Mouse (Mus musculus) lung, postnatal 0 days (tissue): ENCODE measurements at regions not wholly inside any gene's neighbourhood (a gene's known extent, or its start where the extent isn't known, plus 50 kb on each side); places are given as distances from the start of the nearest gene placed in this dataset.

ENCODE experiments used
- ATAC-seq: fragments of 200-750 bp; cut with Nextera tagmentation; 2 replicates; pipeline ENCODE4 v1.8.0; 2017; ENCODE audit warnings: moderate library complexity
- DNase-seq: peaks from one replicate; pipeline ENCODE4 v3.0.0-alpha.2; 2016; ENCODE audit warnings: low spot score
- H3K27ac ChIP-seq: fragments of 300-500 bp; sonication (generic); 2 replicates; pipeline ENCODE4 v1.5.1; 2014; ENCODE audit warnings: antibody characterized with exemption, mild to moderate bottlenecking, low read length, mixed read lengths
- H3K27me3 ChIP-seq: fragments of 300-500 bp; sonication (generic); replicated peaks from 2 replicates; pipeline ENCODE4 v1.6.1; 2014; ENCODE audit warnings: low read length, mixed read lengths; ENCODE audit not compliant: insufficient read depth
- H3K36me3 ChIP-seq: fragments of 300-500 bp; sonication (generic); 2 replicates; pipeline ENCODE4 v1.6.1; 2014; ENCODE audit warnings: low read length, mixed read lengths; ENCODE audit not compliant: insufficient read depth
- H3K4me1 ChIP-seq: fragments of 300-500 bp; sonication (generic); 2 replicates; pipeline ENCODE4 v1.6.1; 2014; ENCODE audit warnings: antibody characterized with exemption, low read depth, low read length, mixed read lengths; ENCODE audit not compliant: insufficient read depth
- H3K4me2 ChIP-seq: fragments of 300-500 bp; sonication (generic); replicated peaks from 2 replicates; pipeline ENCODE4 v1.6.1; 2014; ENCODE audit warnings: low read depth, mild to moderate bottlenecking, low read length, moderate library complexity, mixed read lengths
- H3K4me3 ChIP-seq: fragments of 300-500 bp; sonication (generic); 2 replicates; pipeline ENCODE4 v1.5.1; 2014; ENCODE audit warnings: low read depth, low read length
- H3K9ac ChIP-seq: fragments of 300-500 bp; sonication (generic); replicated peaks from 2 replicates; pipeline ENCODE4 v1.6.1; 2014; ENCODE audit warnings: low read depth, mild to moderate bottlenecking
- H3K9me3 ChIP-seq: fragments of 300-500 bp; sonication (generic); 2 replicates; pipeline ENCODE4 v1.6.1; 2016; ENCODE audit warnings: low read length, mixed read lengths
- CTCF ChIP-seq: IDR thresholded peaks from 2 replicates; pipeline ENCODE4 v1.5.1; 2016; ENCODE audit warnings: antibody characterized with exemption, mild to moderate bottlenecking
- EP300 ChIP-seq: IDR thresholded peaks from 2 replicates; pipeline ENCODE4 v1.6.1; 2016; ENCODE audit warnings: antibody characterized with exemption, mild to moderate bottlenecking, control low read depth
- WGBS: fragments of 180-500 bp; shearing (Covaris S2); extraction: QIAGEN DNeasy Blood & Tissue Kit; methylation state at CpG from one replicate; pipeline ENCODE4 v1.1.7; 2014; 5-methylcytosine and 5-hydroxymethylcytosine counted together

GRCm38 (mm10) chr14:105501792-105502632, 243.6 kb downstream of the Ndfip2 start:
- Histone ChIP-seq H3K9ac (no peak overlapping the region), H3K27ac (no peak overlapping the region), H3K4me2 (peak overlapping the region; percentile 25), H3K36me3 (no peaks in the 10 kb centered on the region), H3K4me3 (no peak overlapping the region), H3K27me3 (no peaks in the 10 kb centered on the region), H3K4me1 (peaks cover 7% of the 10 kb centered on the region), H3K9me3 (no peaks in the 10 kb centered on the region)
- TF ChIP-seq EP300 = peak; percentile 45; the same call in 1 of the 2 replicates
- no peak for TF ChIP-seq CTCF
- 16% methylated on average over 21 of the region's 21 CpGs for WGBS
- ATAC-seq = peak; percentile 81
- DNase-seq = peak; percentile 67

- ATAC-seq = no peak
- H3K9me3 ChIP-seq = no peaks in the 10 kb centered on the region
- no peak overlapping the region for H3K9ac ChIP-seq
- no peak overlapping the region for H3K4me2 ChIP-seq
- DNase-seq = no peak
- no peaks in the 10 kb centered on the region for H3K27me3 ChIP-seq
- no peak for TF ChIP-seq CTCF
- TF ChIP-seq EP300 = no peak
- no peaks in the 10 kb centered on the region for H3K36me3 ChIP-seq
- no peak overlapping the region for H3K27ac ChIP-seq
- 45% methylated on average over 21 of the region's 21 CpGs for WGBS
- H3K4me1 ChIP-seq = peaks cover 7% of the 10 kb centered on the region
- H3K4me3 ChIP-seq = no peak overlapping the region
These were observed 242.8 kb downstream of the Ndfip2 start for GRCm38 (mm10) chr14:105500966-105501741.

- H3K36me3 ChIP-seq = no peaks in the 10 kb centered on the region
- WGBS = 17% methylated on average over 15 of the region's 15 CpGs
- no peaks in the 10 kb centered on the region for H3K27me3 ChIP-seq
- 0 out of 2 replicates have a peak, but pooled peaks have one; percentile 20 for TF ChIP-seq EP300
- TF ChIP-seq CTCF = no peak
- peak overlapping the region; percentile 3; the same call in 1 of the 2 replicates for H3K4me3 ChIP-seq
- H3K4me2 ChIP-seq = peak overlapping the region; percentile 46
- H3K27ac ChIP-seq = no peak overlapping the region
- ATAC-seq (peak; percentile 15; the same call in 1 of the 2 replicates), DNase-seq (peak; percentile 44)
- H3K9me3 ChIP-seq = no peaks in the 10 kb centered on the region
- H3K4me1 ChIP-seq = peaks cover 7% of the 10 kb centered on the region
- no peak overlapping the region for H3K9ac ChIP-seq
These were observed 241.0 kb downstream of the Ndfip2 start for GRCm38 (mm10) chr14:105499319-105499895.

- no peak overlapping the region for H3K4me3 ChIP-seq
- no peak overlapping the region for H3K4me2 ChIP-seq
- DNase-seq (no peak), ATAC-seq (no peak)
- H3K36me3 ChIP-seq = no peaks in the 10 kb centered on the region
- H3K9ac ChIP-seq = no peak overlapping the region
- peaks cover 7% of the 10 kb centered on the region for H3K4me1 ChIP-seq
- H3K27ac ChIP-seq = no peak overlapping the region
- 37% methylated on average over 10 of the region's 10 CpGs for WGBS
- TF ChIP-seq CTCF = no peak
- no peaks in the 10 kb centered on the region for H3K27me3 ChIP-seq
- no peaks in the 10 kb centered on the region for H3K9me3 ChIP-seq
These were observed 240.0 kb downstream of the Ndfip2 start for GRCm38 (mm10) chr14:105498155-105498906.

- no peak overlapping the region for H3K9ac ChIP-seq
- no peak for TF ChIP-seq EP300
- no peak for TF ChIP-seq CTCF
These were observed 236.8 kb downstream of the Ndfip2 start for GRCm38 (mm10) chr14:105495161-105495560.

More at GRCm38 (mm10) chr14:105495161-105495560, 236.8 kb downstream of the Ndfip2 start:
- no peak overlapping the region for H3K27ac ChIP-seq
- no peaks in the 10 kb centered on the region for H3K9me3 ChIP-seq
- peaks cover 7% of the 10 kb centered on the region for H3K4me1 ChIP-seq
- H3K27me3 ChIP-seq = no peaks in the 10 kb centered on the region
- no peak for DNase-seq
- no peak overlapping the region for H3K4me3 ChIP-seq
- ATAC-seq = no peak
- H3K4me2 ChIP-seq = no peak overlapping the region
- H3K36me3 ChIP-seq = no peaks in the 10 kb centered on the region
- 59% methylated on average over 2 of the region's 2 CpGs for WGBS
